Mouse (Mus musculus): Measurements from ENCODE around the gene Megf8. TPM values are rescaled to one million over a fixed set of nuclear protein-coding genes. Genes with fewer than 3 reads are reported as not detected.

The Megf8 gene
- polyA plus RNA-seq, 1 experiment = 32.9 TPM

- Histone ChIP-seq H3K27ac (ENCODE audit: insufficient read depth, low read length) (no peak overlapping the region), H3K4me1 (ENCODE audit: control insufficient read depth, insufficient read depth, low read length) (no peaks in the 10 kb centered on the region; the same call in 1 of the 2 replicates), H3K4me3 (ENCODE audit: insufficient read depth, low read length) (no peak overlapping the region)
- TF ChIP-seq CTCF (IDR thresholded peaks at IDR 0.05; ENCODE audit: borderline replicate concordance, insufficient read depth, low read length) = no peak
- TF ChIP-seq POLR2A (IDR thresholded peaks at IDR 0.05; ENCODE audit: low read depth, low read length) = no peak
Measured at GRCm38 (mm10) chr7:25306614-25306996, 10.4 kb upstream of the Megf8 start.

DNA sequence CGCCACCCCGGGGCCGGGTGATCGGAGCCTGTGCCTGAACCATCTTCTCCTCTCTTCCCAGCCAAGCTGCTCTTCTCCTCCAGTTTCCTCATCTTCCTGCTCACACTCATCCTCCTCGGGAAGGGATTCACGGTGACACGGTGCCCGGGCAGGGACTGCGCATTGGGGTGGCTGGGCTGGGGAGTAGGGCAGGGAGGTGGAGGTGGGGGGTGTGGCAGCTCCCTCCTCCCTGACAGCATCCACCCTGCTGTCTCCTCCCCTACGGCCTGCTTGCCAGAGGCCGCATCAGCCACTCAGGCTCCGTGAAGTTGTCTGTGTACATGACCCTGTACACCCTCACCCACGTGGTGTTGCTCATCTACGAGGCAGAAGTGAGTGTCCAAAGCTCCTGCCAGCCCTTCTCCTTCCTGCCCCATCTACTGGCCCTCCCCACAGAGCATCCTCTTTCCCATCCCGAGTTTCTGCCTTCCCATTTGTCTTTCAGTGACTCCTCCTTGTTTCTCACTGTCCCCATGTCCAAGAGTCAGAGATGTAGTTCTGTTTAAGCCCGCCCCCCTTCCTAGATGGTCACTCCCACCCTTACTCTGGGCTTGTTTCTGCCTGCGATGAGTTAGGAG is 8.2 kb upstream of the Megf8 start:
- Histone ChIP-seq H3K4me3 (ENCODE audit: insufficient read depth, low read length) (no peak overlapping the region), H3K4me1 (ENCODE audit: control insufficient read depth, insufficient read depth, low read length) (no peaks in the 10 kb centered on the region; the same call in 1 of the 2 replicates), H3K27ac (ENCODE audit: insufficient read depth, low read length) (no peak overlapping the region)
- TF ChIP-seq POLR2A (IDR thresholded peaks at IDR 0.05; ENCODE audit: low read depth, low read length) = no peak
- TF ChIP-seq CTCF (IDR thresholded peaks at IDR 0.05; ENCODE audit: borderline replicate concordance, insufficient read depth, low read length) = no peak

GRCm38 (mm10) chr7:25309425-25309824 is 7.5 kb upstream of the Megf8 start:
- H3K4me1 ChIP-seq (ENCODE audit: control insufficient read depth, insufficient read depth, low read length) = no peaks in the 10 kb centered on the region; the same call in 1 of the 2 replicates
- H3K27ac ChIP-seq (ENCODE audit: insufficient read depth, low read length) = no peak overlapping the region
- TF ChIP-seq POLR2A (IDR thresholded peaks at IDR 0.05; ENCODE audit: low read depth, low read length) (no peak), CTCF (IDR thresholded peaks at IDR 0.05; ENCODE audit: borderline replicate concordance, insufficient read depth, low read length) (no peak)
- no peak overlapping the region for H3K4me3 ChIP-seq (ENCODE audit: insufficient read depth, low read length)

GRCm38 (mm10) chr7:25311193-25311592 is 5.8 kb upstream of the Megf8 start:
- Histone ChIP-seq H3K4me3 (ENCODE audit: insufficient read depth, low read length) (no peak overlapping the region), H3K4me1 (ENCODE audit: control insufficient read depth, insufficient read depth, low read length) (no peaks in the 10 kb centered on the region), H3K27ac (ENCODE audit: insufficient read depth, low read length) (no peak overlapping the region)
- TF ChIP-seq CTCF (IDR thresholded peaks at IDR 0.05; ENCODE audit: borderline replicate concordance, insufficient read depth, low read length) = no peak
- TF ChIP-seq POLR2A (IDR thresholded peaks at IDR 0.05; ENCODE audit: low read depth, low read length) = no peak

GRCm38 (mm10) chr7:25313325-25313724 is 3.6 kb upstream of the Megf8 start:
- TF ChIP-seq POLR2A (IDR thresholded peaks at IDR 0.05; ENCODE audit: low read depth, low read length) (no peak), CTCF (IDR thresholded peaks at IDR 0.05; ENCODE audit: borderline replicate concordance, insufficient read depth, low read length) (no peak)
- H3K4me3 ChIP-seq (ENCODE audit: insufficient read depth, low read length) = no peak overlapping the region
- no peaks in the 10 kb centered on the region for H3K4me1 ChIP-seq (ENCODE audit: control insufficient read depth, insufficient read depth, low read length)
- H3K27ac ChIP-seq (ENCODE audit: insufficient read depth, low read length) = no peak overlapping the region

GRCm38 (mm10) chr7:25314606-25315305 is 2.2 kb upstream of the Megf8 start:
- Histone ChIP-seq H3K4me3 (ENCODE audit: insufficient read depth, low read length) (peak overlapping the region; percentile 25; the same call in 1 of the 2 replicates), H3K27ac (ENCODE audit: insufficient read depth, low read length) (no peak overlapping the region), H3K4me1 (ENCODE audit: control insufficient read depth, insufficient read depth, low read length) (no peaks in the 10 kb centered on the region)
- no peak for TF ChIP-seq POLR2A (IDR thresholded peaks at IDR 0.05; ENCODE audit: low read depth, low read length)
- no peak for TF ChIP-seq CTCF (IDR thresholded peaks at IDR 0.05; ENCODE audit: borderline replicate concordance, insufficient read depth, low read length)

- Histone ChIP-seq H3K4me3 (ENCODE audit: insufficient read depth, low read length) (peak overlapping the region; percentile 25), H3K27ac (ENCODE audit: insufficient read depth, low read length) (no peak overlapping the region), H3K4me1 (ENCODE audit: control insufficient read depth, insufficient read depth, low read length) (no peaks in the 10 kb centered on the region)
- no peak for TF ChIP-seq POLR2A (IDR thresholded peaks at IDR 0.05; ENCODE audit: low read depth, low read length)
- TF ChIP-seq CTCF (IDR thresholded peaks at IDR 0.05; ENCODE audit: borderline replicate concordance, insufficient read depth, low read length) = no peak
Measured at GRCm38 (mm10) chr7:25315306-25316041, 1.5 kb upstream of the Megf8 start.

- peak overlapping the region; percentile 72 for H3K4me3 ChIP-seq (ENCODE audit: insufficient read depth, low read length)
- no peak; the same call in 1 of the 2 replicates for TF ChIP-seq POLR2A (IDR thresholded peaks at IDR 0.05; ENCODE audit: low read depth, low read length)
- TF ChIP-seq CTCF (IDR thresholded peaks at IDR 0.05; ENCODE audit: borderline replicate concordance, insufficient read depth, low read length) = no peak
- H3K4me1 ChIP-seq (ENCODE audit: control insufficient read depth, insufficient read depth, low read length) = no peaks in the 10 kb centered on the region; the same call in 1 of the 2 replicates
- H3K27ac ChIP-seq (ENCODE audit: insufficient read depth, low read length) = peak overlapping the region; percentile 39
Measured at GRCm38 (mm10) chr7:25317446-25317999, 559 bp downstream of the Megf8 start.

GRCm38 (mm10) chr7:25322058-25322484 is 5.1 kb downstream of the Megf8 start:
- TF ChIP-seq CTCF (IDR thresholded peaks at IDR 0.05; ENCODE audit: borderline replicate concordance, insufficient read depth, low read length) (no peak), POLR2A (IDR thresholded peaks at IDR 0.05; ENCODE audit: low read depth, low read length) (peak; percentile 65)
- H3K4me3 ChIP-seq (ENCODE audit: insufficient read depth, low read length) = peak overlapping the region; percentile 24; the same call in 1 of the 2 replicates
- H3K4me1 ChIP-seq (ENCODE audit: control insufficient read depth, insufficient read depth, low read length) = peaks cover 4% of the 10 kb centered on the region

More at GRCm38 (mm10) chr7:25322058-25322484, 5.1 kb downstream of the Megf8 start:
- peak overlapping the region; percentile 92 for H3K27ac ChIP-seq (ENCODE audit: insufficient read depth, low read length)
